Mouse (Mus musculus): ENCODE measurements around the gene Cox7b. TPM values are rescaled to one million over a fixed set of nuclear protein-coding genes. Genes with fewer than 3 reads are reported as not detected.

Cox7b gene
- total and polyA plus RNA-seq, 3 experiments, result 222 to 804 (median 712) TPM

DNA sequence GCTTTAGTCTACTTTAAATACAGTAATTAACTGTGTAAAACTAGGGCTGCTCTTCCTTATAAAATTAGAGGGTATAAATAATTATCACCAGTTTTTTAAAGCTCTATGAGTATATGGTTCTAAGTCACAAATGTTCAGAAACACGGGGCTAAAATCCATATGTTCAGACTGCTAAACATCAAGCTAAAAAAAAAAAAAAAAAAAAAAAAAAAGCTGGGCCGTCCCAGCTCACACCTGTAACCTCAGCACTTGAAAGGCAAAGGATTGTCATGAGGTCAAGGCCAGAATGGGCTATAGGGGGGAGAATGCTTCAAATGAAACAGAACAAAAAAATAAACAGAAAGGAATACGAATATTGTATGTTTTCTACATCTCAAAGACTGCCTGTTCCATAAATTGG lies 4.7 kb upstream of the Cox7b start:
- Histone ChIP-seq H3K4me2 (ENCODE audit: insufficient read depth, low read depth, poor library complexity, severe bottlenecking) (peak overlapping the region; percentile 56; the same call in 1 of the 2 replicates), H3K4me1 (ENCODE audit: control insufficient read depth in 1 of 2, insufficient read depth in 2 of 2) (peaks cover 0 to 4% of the 10 kb centered on the region in 2 experiments; a peak in 2 of 4 replicates), H3K9me3 (replicated peaks; ENCODE audit: low read length) (no peaks in the 10 kb centered on the region), H3K9ac (ENCODE audit: insufficient read depth, low read depth) (peak overlapping the region; percentile 55; the same call in 1 of the 2 replicates), H3K4me3 (replicated peaks in 1 of 3; ENCODE audit: low read depth in 2 of 3, low read length in 2 of 3, poor library complexity in 1 of 3) (peak overlapping the region; percentile 64 to 78 (median 72)), H3K27me3 (replicated peaks) (no peaks in the 10 kb centered on the region), H3K36me3 (replicated peaks in 1 of 2; ENCODE audit: control insufficient read depth in 1 of 2, insufficient read depth in 1 of 2, low read length in 1 of 2) (peaks cover under 1 to 4% of the 10 kb centered on the region in 2 experiments), H3K79me2 (replicated peaks; ENCODE audit: control insufficient read depth, extremely low read depth, insufficient read depth, poor library complexity, severe bottlenecking) (peaks cover 34% of the 10 kb centered on the region), H3K27ac (ENCODE audit: insufficient read depth, low read depth) (no peak overlapping the region)
- in situ Hi-C loops (cut with MboI; ENCODE audit: low pct_ligation_motif_present, low pct_unique_long_range_greater_than_20kb, low sequenced_read_pairs), result loop anchor here (10.0 kb wide), 1 partner anchor 86 kb away; the partner anchor contains the start of gene Atrx
- TF ChIP-seq ZNF384 (IDR thresholded peaks at IDR 0.05; ENCODE audit: low read depth, low read length), result peak; percentile 90
- no peak for TF ChIP-seq ZMIZ1 (IDR thresholded peaks at IDR 0.05; ENCODE audit: low read depth, low read length)
- no peak for TF ChIP-seq KAT2A (IDR thresholded peaks at IDR 0.05; ENCODE audit: insufficient replicate concordance, low read length)
- TF ChIP-seq MAX (IDR thresholded peaks at IDR 0.05; ENCODE audit: low read length), result no peak
- TF ChIP-seq ZC3H11A (IDR thresholded peaks at IDR 0.05; ENCODE audit: low read depth, low read length), result no peak
- dilution Hi-C loops (cut with MboI; ENCODE audit: extremely low pct_ligation_motif_present, extremely low pct_unique_long_range_greater_than_20kb, low sequenced_read_pairs), result no loop called here
- no peak for DNase-seq (ENCODE audit: extremely low read depth)

DNA sequence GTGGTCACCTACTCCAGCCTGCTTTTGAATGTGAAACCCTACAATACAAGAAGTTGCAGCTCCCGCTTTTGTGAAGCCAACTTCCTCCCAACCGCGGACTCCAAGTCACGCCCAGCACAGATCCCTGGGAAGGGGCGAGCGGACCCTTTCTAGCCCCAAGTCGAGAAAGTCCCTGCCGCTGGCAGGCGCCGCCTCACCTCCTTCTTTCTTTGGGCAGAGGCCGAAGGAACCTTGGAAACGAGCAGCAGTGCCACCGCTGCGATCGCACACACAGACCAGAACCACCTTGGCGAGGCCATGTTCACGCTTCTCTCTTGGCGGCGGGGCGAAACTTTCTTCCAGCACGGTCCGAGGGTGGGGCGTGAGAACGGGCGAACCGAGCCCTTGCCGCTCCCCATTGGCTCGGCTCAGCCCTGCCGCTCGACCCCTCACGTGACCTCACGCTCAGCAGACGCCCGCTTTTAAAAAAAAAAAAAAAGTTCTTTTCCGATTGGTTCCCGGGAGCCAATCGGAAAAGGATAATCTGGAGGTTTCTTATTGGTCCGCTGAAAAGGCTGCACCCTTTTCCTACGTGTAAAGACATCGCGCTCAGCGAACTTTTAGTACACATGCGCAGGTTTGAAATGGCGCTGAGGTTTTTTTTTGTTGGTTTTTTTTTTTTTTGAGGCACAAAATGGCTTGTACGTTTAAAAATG lies 3.9 kb upstream of the Cox7b start, which contains the start of gene Magt1:
TSS of gene Magt1 (minus strand) at position 442 of the 695 bp plus-strand sequence.
- peak within 1 kb of the TSS; percentile 81 for H3K27ac ChIP-seq (ENCODE audit: insufficient read depth, low read depth)
- DNase-seq (ENCODE audit: extremely low read depth), result peak; percentile 85
- peak within 1 kb of the TSS; percentile 61 for H3K9ac ChIP-seq (ENCODE audit: insufficient read depth, low read depth)
- no peaks in the 10 kb centered on the region for H3K9me3 ChIP-seq (replicated peaks; ENCODE audit: low read length)
- H3K4me1 ChIP-seq (ENCODE audit: control insufficient read depth in 1 of 2, insufficient read depth in 2 of 2), result peaks cover 0 to 4% of the 10 kb centered on the region in 2 experiments; a peak in 2 of 4 replicates
- TF ChIP-seq IRF4 (IDR thresholded peaks at IDR 0.05; ENCODE audit: low read depth, low read length) (0 out of 2 replicates have a peak, but pooled peaks have one; percentile 4), ZNF384 (IDR thresholded peaks at IDR 0.05; ENCODE audit: low read depth, low read length) (peak; percentile 98), BHLHE40 (IDR thresholded peaks at IDR 0.05; ENCODE audit: low read depth, low read length) (peak; percentile 95), POLR2A (IDR thresholded peaks at IDR 0.05; ENCODE audit: low read depth, low read length) (peak; percentile 81), KAT2A (IDR thresholded peaks at IDR 0.05; ENCODE audit: insufficient replicate concordance, low read length) (no peak), EP300 (IDR thresholded peaks at IDR 0.05; ENCODE audit: low read length) (no peak), TCF12 (IDR thresholded peaks at IDR 0.05; ENCODE audit: low read depth, low read length) (peak; percentile 56; the same call in 1 of the 2 replicates), E2F4 (IDR thresholded peaks at IDR 0.05; ENCODE audit: insufficient replicate concordance, low read depth, low read length) (peak; percentile 72; the same call in 1 of the 2 replicates), ELF1 (IDR thresholded peaks at IDR 0.05; ENCODE audit: low read depth, low read length) (no peak), TBP (conservative IDR thresholded peaks at IDR 0.05; ENCODE audit: low read depth, low read length) (peak; percentile 65; the same call in 1 of the 2 replicates), NELFE (IDR thresholded peaks at IDR 0.05; ENCODE audit: low read depth, low read length) (0 out of 2 replicates have a peak, but pooled peaks have one; percentile 52), NRF1 (IDR thresholded peaks at IDR 0.05; ENCODE audit: low read depth, low read length) (peak; percentile 83), MYC (IDR thresholded peaks at IDR 0.05; ENCODE audit: low read depth, low read length) (peak; percentile 77), ETS1 (conservative IDR thresholded peaks at IDR 0.05; ENCODE audit: low read depth, low read length) (no peak), USF1 (IDR thresholded peaks at IDR 0.05; ENCODE audit: low read depth, low read length) (peak; percentile 94), MEF2A (IDR thresholded peaks at IDR 0.05; ENCODE audit: borderline replicate concordance, low read depth, low read length) (no peak), MXI1 (IDR thresholded peaks at IDR 0.05; ENCODE audit: low read depth, low read length) (peak; percentile 10; the same call in 1 of the 2 replicates), MAX (IDR thresholded peaks at IDR 0.05; ENCODE audit: low read length) (peak; percentile 83), JUND (conservative IDR thresholded peaks at IDR 0.05; ENCODE audit: low read depth, low read length) (0 out of 2 replicates have a peak, but pooled peaks have one; percentile 7), USF2 (conservative IDR thresholded peaks at IDR 0.05; ENCODE audit: low read depth, low read length) (peak; percentile 90), POLR2AphosphoS2 (IDR thresholded peaks at IDR 0.05; ENCODE audit: low read depth, low read length) (peak; percentile 15; the same call in 1 of the 2 replicates), CTCF (conservative IDR thresholded peaks at IDR 0.05 in 1 of 2, IDR thresholded peaks at IDR 0.05 in 1 of 2; ENCODE audit: low read depth in 2 of 2, low read length in 2 of 2) (no peak)
- peaks cover 0 to 4% of the 10 kb centered on the region in 2 experiments for H3K36me3 ChIP-seq (replicated peaks in 1 of 2; ENCODE audit: control insufficient read depth in 1 of 2, insufficient read depth in 1 of 2, low read length in 1 of 2)
- H3K27me3 ChIP-seq (replicated peaks), result no peaks in the 10 kb centered on the region
- H3K4me3 ChIP-seq (replicated peaks in 1 of 3; ENCODE audit: low read depth in 2 of 3, low read length in 2 of 3, poor library complexity in 1 of 3), result peak within 1 kb of the TSS; percentile 64 to 78 (median 72)
- dilution Hi-C loops (cut with MboI; ENCODE audit: extremely low pct_ligation_motif_present, extremely low pct_unique_long_range_greater_than_20kb, low sequenced_read_pairs), result no loop called here
- in situ Hi-C loops (cut with MboI; ENCODE audit: low pct_ligation_motif_present, low pct_unique_long_range_greater_than_20kb, low sequenced_read_pairs), result loop anchor here (10.0 kb wide), 1 partner anchor 87 kb away; the partner anchor contains the start of gene Atrx
- peaks cover 31% of the 10 kb centered on the region for H3K79me2 ChIP-seq (replicated peaks; ENCODE audit: control insufficient read depth, extremely low read depth, insufficient read depth, poor library complexity, severe bottlenecking)
- peak within 1 kb of the TSS; percentile 56; the same call in 1 of the 2 replicates for H3K4me2 ChIP-seq (ENCODE audit: insufficient read depth, low read depth, poor library complexity, severe bottlenecking)
